Mouse (Mus musculus) bone marrow macrophage, adult 2 months (primary cell): ENCODE data around the gene Nhp2.

Source experiments
- CTCF ChIP-seq: IDR thresholded peaks from 2 replicates; pipeline ENCODE4 v1.5.1; 2012; ENCODE audit warnings: low read depth, mild to moderate bottlenecking, low read length, moderate library complexity
- POLR2A ChIP-seq: IDR thresholded peaks from 2 replicates; pipeline ENCODE4 v1.6.1; 2012; ENCODE audit warnings: mild to moderate bottlenecking, low read depth, low read length, borderline replicate concordance

DNA sequence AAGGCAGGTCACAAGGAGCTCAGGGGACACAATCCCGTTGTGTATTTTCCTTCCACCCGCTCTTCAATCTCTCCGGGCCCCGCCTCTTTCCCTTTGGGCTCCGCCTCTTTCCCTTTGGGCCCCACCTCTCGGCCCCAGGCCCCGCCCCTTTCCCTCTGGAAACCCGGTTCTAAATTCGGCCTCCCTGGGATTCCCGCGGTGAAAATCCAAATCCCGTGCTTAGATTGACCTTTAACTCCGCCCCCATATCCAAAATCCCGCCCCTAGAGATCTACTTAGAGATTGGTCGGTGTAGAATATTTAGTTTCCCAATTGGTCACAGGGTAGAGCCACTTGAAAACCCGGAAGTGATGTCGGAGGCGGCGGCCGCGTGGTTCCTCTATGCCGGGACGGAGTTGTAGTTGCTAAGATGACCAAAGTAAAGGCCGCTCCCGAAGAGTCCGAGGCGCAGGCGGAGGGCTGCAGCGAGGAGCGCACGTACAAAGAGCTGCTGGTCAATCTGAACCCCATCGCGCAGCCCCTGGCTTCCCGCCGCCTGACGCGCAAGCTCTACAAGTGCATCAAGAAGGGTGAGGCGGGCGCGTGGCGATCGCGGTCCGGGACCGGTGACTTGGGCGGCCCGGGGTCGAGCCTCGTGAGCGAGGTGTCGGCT, at the start of gene Nhp2:
- TF ChIP-seq POLR2A (0 out of 2 replicates have a peak, but pooled peaks have one; percentile 48), CTCF (no peak)
